Mouse (Mus musculus): Measurements from ENCODE around the gene Nudc.
A peak's percentile ranks its signal among the peaks of the same experiment; 100 is the strongest.

Nudc gene

DNA sequence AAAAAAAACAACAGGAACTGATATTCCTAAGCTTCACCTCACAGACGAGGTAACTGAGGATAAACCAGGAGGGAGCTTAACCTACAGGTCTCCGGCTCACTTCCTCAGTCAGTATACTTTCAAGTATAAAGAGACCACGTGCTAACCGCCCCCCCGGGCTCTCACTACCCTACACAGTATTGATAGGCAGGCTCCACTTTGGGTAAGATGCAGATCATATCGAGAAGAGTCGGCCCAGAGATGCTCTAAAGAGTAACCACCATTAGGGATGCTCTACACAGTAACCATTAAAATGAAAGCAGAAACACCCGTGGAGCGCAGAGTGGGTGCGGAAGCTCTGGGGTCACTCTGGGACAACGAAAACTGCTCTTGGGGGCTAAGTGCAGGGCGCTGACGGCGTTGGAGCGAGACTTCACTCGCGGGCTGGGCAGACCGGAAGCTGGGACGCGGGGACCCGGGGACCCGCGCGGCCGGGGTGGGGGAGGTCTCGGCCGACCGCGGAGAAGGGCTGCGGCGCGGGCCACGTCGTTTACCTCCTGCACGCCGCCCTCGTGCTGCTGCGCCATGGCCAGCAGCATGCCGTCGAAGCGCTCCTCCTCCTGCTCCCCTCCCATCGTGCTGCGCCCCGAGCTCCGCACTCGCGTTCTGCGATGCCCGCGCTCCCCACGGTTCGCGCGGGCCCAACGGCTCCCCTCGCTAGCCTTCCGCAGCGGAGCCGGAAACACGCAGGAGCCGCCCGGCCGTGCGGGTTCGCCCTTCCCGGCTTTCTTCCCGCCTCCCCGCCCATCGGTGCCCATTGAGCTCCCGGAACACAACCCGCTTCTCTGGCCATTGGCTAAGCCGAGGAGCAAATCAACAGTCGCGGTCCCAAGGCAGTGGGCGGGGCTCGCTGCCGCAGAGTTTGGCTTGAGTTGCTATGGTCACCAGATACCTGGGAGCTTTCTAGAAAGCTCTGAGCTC is at the start of gene Nudc:
TSS of gene Nudc (minus strand) at position 725 of the 960 bp plus-strand sequence.
- peak; percentile 96 for DNase-seq (ENCODE audit: low spot score)

DNA sequence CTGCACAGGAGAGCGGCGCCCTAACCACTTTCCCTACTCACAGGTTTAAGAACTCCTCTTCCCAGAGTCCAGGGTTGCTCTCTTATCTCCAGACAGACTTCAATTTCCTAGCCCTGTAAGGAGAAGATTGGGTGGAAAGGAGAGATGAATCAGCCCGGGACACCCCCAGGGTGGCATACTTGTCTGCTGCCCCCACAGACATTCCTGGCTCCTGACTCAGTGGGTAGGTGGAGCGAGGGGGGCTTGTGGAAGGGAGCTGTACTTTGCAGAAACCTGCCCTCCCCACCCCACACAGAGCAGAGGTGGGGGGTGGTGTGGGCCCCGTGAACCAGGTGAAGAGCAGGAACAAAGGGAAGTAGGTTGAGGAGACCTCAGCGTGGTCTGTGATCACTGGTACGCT is 49.7 kb upstream of the Nudc start:
- no peak for DNase-seq (ENCODE audit: low spot score)

DNA sequence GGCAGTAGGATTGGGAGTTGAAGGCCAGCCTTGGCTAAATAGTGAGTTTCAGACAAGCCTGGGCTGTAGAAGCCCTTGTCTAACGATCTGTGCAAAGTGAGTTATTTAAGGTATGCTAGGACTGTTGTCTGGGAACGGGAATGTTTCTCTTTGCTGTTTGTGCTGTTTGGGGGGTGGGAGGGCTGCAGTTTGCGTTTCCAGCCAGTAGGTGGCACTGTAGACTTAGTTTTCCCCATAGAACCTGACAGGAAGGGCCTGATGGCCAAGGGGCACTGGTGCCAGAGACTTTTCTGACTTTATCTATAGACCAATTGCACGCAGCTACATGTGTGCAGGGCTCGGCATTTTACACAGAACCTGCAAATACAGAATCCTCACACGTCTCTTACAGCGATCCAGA is 46.8 kb upstream of the Nudc start:
- peak; percentile 83 for DNase-seq (ENCODE audit: low spot score)

DNA sequence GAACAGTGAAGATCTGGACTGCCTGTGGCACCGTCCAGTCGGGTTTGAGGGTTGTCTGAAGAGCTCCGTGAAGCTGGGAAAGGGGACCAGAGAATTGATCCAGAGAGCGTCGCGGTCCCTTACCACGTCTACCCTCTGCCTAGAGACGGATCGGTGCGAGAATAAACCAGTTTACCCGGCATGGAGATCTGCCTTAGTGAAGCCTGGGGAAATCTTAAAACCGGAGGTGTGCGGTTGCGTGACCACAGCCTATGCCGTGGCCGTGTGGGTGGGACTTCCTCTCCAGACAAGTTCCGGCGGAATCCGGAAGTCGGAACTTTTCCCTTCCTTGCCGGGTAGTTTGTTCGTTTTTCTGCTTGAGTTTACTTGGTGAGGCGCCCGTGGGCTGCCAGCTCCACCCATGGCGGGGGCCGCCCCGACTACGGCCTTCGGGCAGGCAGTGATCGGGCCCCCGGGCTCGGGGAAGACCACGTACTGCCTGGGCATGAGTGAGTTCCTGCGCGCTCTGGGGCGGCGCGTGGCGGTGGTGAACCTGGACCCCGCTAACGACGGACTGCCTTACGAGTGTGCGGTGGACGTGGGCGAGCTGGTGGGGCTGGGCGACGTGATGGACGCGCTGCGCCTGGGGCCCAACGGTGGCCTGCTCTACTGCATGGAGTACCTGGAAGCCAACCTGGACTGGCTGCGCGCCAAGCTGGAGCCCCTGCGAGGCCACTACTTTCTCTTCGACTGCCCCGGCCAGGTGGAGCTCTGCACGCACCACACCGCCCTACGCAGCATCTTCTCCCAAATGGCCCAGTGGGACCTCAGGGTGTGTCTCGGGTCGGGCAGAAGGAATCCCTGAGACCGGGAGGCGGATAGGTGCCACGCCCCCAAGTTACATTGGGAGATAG is 38.5 kb upstream of the Nudc start, which contains the start of gene Gpn2:
TSS of gene Gpn2 (plus strand) at position 304 of the 893 bp plus-strand sequence.
- DNase-seq (ENCODE audit: low spot score), result peak; percentile 80

DNA sequence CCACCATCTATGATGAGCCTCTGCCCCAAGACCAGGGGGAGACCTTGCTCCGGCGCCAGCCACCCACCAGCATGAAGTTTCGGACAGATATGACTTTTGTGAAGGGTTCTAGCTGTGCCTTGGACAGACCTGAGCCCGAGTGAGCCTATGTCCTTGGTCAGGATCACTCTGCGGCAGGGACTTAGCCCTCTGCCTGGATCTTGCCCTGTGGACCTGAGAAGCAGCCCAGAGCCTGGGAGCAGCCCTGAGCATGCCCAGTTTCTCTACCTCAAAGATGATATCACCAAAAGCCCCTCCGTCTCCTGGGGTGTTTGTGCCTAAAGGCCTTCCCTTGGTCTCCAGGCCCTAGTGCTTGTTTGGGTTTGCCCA is 37.9 kb upstream of the Nudc start:
- no peak for DNase-seq (ENCODE audit: low spot score)

DNA sequence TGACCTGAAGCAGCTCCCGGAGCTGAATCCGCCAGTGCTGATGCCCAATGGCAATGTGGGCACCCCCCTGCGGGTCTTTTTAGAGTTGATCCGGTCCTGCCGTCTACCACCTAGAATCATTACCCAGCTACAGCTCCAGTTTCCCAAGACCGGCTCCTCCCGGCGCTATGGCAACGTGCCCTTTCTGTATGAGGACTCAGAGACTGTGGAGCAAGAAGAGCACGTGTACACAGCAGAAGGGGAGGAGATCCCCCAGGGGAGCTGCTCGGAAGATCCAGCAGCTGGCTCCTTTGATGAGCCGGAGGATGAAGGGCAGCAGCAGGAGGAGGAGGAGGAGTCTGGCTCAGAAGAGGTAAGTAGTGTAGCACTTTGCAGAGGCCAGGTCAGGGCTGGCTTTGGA is 32.2 kb upstream of the Nudc start:
- no peak for DNase-seq (ENCODE audit: low spot score)

DNA sequence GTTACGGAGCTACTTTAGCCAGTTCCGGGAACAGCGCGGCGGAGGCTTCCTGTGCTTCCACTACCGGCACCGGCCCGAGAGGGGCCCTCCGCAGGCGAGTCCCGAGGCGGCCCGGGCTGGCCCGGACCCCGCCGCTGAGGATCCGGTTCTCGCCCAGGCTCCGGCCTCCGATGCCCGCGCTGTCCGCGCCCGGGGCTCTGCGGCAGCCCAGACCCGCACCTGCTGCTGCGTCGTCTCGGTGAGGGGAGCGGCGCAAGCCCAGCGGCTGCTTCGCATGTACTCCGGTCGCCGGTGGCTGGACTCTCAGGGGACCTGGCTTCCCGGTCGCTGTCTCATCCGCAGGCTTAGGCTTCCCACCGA is 29.0 kb upstream of the Nudc start:
- DNase-seq (ENCODE audit: low spot score), result no peak

DNA sequence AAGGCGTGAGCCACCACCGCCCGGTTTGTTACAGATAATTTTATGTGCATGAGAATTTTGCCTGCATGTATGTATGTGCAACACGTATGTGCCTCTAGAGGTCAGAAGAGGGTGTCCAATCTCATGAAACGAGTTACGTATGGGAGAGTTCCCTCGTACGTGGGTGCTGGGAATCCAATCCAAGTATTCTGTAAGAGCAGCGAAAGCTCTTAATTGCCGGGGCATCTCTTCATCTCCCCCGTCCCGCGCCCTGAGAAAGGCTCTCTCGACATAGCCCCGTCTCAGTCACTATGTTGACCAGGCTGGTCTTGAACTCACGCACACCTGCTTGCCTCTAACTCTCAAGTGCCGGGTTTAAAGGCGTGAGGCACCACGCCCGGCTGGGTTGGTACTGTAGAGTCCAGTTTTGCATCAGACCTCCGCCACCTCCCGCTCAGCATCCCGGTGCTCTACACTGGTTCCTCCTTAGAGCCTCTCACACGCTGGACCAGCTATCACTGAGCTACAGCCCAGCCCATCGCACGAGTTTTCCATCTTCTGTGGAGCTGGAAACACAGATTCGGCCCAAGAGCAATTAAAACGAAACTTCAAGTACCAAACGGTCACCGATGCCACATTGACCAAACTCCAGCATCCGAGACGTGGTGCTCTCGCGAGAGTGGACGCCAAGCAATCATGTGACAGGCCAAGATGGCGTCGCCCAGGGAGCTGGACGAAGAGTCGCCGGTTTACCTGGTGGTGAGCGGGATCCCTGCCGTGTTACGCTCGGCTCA is 28.5 kb upstream of the Nudc start, which contains the start of gene Gpatch3:
TSS of gene Gpatch3 (plus strand) at position 676 of the 773 bp plus-strand sequence.
- peak; percentile 89 for DNase-seq (ENCODE audit: low spot score)

DNA sequence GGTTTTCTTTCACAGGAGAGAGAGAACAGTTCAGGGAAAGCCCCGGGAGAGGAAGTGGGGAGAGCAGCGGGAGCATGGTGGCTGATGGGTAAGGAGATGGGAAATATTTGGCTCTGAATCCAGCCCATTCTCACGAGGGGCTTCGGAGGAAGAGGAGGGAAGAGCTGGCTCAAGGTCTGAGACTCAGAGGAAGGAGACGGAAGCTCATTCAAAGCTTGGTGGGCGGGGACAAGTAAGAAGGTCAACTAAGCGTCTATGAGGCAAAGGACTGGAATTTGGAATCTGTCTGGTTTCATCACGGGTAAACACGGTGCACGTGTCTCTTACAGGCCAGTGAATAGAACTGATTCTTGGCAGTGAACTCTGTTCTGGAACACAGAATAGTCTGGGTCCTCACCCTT is 24.3 kb upstream of the Nudc start:
- peak; percentile 85 for DNase-seq (ENCODE audit: low spot score)

DNA sequence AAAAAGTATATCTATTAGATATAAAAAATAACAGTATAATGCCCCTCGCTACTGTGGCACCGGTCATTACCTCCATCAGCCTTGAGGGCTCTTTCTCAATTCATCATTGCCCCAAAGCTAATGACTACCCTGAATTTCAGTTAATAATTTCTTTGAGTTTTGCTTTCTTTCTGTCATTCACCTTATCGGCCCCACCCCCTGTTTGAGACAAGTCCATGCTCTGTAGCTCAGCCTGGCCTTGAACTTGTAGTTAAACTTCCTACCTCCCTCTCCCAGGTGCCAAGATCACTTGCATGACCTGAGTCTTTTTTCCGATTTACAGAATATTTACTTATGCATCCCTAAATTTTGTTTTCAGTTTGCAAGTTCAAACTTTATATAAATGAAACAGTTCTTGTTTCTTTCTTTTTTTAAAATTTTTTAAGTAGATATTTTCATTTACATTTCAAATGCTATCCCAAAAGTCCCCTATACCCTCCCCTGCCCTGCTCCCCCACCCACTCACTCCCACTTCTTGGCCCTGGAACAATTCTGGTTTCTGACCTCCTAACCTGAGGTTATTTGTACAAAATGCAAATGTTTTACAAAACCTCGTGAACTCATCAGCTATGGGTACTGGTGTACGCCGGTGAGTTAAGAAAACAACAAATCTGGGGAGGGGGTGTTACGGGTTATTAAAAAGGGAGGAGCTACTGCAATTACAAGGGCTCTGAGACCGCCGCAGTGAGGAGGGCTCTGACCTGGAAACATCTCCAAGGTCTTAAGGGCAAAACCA is 23.7 kb upstream of the Nudc start:
- peak; percentile 39 for DNase-seq (ENCODE audit: low spot score)

DNA sequence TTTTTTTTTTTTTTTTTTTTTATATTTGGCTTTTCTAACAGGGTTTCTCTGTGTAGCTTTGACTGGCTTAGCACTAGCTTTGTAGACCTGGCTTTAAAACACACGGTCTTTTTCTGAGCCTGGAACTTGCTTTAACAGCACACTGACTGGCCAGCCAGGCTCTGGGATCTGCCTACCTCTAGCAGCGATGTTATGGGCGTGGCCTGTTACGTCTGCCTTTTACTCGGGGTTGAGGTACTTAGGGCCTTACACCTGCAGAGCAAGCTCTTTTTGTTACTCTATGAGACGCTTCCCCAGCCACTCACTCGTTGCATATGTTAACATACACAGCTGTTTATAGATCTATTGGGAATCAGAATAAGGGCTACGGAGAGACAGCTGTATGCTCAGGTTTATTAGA is 21.5 kb upstream of the Nudc start:
- no peak for DNase-seq (ENCODE audit: low spot score)

DNA sequence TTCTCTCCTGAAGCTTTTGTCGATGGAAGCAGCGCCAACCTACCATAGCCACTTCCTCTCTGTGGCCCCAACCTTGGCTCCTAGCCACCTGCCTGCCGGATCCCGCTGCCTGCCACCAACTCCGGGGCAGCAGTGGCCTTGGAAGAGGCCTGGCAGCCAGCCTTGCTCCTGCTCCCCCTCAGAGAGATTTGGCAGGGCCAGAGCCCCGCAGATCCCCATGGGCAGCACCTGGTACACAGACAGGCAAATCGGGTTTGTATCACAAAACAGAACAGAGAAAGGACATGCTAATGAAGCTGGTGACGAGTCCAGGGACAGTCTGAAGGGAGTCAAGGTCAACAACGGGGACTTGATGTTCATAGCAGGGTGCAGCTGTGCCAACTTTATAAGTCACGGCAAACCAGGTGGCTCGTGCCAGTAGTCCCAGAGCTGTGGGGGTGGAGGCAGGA is 17.4 kb upstream of the Nudc start:
- DNase-seq (ENCODE audit: low spot score), result no peak

DNA sequence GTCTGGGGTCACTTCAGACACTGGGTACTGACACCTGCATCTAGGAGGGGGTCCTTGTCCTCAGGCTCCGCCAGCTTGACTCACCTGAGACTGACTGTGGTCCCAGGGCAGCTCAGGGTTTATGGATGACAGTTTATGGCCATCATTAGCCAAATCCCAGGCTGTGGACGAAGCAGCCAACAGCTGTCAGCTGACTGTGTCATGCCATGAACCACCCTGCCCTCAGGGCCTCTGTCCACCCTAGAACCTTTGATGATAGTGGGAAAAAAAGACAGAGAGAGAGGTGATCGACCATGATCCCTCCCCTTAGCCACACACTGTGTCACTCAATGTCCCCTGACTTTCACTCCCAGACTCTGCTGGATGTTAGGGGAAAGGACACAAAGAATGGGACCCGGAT is 15.8 kb upstream of the Nudc start:
- DNase-seq (ENCODE audit: low spot score), result no peak

DNA sequence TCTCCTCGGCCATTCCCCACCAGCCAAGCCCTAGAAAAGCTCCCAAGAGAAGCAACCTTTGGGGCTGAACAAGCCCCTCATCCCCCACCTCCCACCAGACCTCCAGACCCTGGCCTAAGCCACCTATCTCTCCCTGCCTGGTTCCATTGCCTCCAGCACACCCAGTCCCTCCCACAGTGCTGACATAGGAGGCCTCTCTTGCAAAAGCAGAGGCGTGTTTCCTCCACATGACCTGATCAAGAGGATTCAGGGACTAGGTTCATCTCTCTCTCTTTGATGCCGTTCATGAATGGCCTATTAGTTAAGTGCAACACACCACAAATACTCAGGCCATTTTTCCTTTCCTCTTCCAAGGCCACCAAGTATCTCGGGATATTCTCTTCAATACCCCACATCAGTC is 14.1 kb upstream of the Nudc start:
- no peak for DNase-seq (ENCODE audit: low spot score)

DNA sequence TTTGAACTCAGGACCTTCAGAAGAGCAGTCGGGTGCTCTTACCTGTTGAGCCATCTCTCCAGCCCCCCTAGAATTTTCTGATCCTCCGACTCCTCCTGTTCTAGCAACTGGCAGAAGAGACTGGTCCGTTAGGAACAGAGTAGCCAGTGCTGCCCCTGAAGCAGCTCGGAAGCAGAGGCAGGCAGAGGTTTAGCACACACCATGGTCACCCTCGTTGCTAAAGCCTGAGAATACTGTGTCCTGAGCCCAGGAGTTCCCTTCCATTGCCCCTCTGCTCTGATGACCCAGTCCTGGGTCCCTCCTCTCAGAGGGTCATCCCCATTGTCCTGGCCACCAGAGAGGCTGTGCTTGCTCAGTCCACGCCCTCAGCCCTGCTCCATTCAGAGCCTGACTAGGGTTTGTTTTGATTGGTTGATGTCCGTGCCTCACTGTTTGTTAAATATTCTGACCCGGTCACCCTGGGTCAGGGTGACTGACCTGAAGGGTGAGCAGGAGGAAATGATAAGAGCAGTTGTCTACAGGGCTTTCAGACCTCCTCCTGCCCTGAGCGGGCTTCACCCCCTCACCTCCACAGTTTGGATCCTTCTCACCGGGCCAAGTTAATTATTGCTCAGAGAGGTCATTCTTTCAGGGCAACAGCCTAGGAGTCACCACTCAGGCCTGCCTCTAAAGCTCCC is 11.4 kb upstream of the Nudc start:
- peak; percentile 89 for DNase-seq (ENCODE audit: low spot score)

DNA sequence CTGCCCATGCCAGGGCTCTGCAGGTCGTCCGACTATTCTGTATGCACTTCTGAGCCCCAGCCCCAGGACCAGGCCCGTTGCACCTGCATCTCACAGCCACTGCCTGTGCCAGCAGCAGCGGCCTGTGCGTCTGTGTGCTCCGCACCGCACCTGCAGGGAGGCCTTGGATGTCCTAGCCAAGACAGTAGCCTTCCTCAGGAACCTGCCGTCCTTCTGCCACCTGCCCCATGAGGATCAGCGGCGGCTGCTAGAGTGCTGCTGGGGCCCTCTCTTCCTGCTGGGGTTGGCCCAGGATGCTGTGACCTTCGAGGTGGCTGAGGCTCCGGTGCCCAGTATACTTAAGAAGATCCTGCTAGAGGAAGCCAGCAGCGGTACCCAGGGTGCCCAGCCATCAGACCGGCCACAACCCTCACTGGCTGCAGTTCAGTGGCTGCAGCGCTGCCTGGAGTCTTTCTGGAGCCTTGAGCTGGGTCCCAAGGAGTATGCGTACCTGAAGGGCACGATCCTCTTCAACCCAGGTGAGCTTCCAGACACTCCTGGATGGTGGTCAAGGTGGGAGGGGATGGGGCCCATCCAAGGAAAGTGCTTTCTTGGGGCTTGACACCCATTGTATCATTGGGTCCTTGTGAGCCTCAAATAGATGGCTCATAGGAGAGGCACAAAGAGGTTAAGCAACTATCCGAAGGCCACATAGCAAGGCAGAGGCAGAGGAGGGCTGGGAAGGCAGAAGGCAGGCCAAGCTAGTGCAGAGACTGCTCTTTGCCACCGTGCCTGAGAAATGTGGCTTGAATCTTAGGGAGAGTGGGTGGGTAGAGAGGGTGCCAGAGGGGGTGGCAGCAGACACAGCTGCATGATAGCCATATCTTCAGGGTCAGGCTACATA is 7.9 kb upstream of the Nudc start:
- DNase-seq (ENCODE audit: low spot score), result no peak

DNA sequence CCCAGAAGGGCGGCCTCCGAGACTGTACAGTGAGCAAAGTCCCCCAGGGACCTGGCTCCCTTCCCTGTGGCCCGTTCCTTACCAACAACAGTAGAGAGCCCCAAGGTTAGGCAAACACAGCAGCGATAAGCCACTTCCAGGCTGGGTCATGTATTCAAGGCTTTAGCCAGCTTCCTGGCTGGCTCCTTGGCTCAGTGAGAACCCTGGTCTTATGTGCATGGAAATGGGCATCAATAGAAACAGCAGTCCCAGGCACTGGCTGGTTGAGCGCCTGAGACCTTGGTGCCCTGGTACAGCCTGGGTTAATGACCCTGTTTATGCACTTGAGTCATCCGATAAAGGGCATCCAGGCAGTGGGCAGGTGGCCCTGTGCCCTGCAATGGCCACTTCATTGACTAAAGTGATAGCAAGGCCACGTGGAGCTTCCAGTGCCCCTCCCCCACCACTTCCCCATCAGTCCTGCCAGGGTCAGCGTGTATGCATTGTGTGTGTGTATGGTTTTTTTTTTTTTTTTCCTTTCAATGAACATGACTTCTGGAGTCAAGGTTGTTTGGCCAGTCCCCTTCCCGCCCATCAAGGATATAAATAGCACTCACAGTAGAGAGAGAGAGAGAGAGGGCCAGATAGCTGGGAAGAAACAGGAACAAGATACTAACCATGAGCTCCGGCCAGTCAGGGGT is 7.1 kb upstream of the Nudc start, which contains the start of gene Nr0b2:
TSS of gene Nr0b2 (plus strand) at position 609 of the 680 bp plus-strand sequence.
- peak; percentile 52 for DNase-seq (ENCODE audit: low spot score)

DNA sequence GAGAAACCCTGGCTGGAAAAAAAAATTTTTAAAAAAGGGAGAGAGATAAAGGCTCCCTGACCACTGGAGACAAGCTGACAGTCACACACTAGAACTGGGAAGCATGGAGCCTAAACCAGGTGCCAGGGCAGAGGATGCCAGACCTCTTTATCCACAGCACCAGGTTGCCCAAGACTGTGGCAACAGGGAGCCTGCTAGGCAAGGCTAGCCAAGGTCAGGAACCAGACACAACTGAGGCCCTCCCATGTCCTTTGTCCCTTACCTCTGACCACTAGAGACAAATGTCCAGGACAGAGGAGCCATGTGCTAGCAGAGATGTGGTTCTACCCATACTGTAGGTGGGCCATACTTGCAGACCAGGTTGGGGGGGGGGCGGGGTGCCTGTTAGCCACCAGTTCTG is 6.2 kb upstream of the Nudc start:
- DNase-seq (ENCODE audit: low spot score), result no peak

DNA sequence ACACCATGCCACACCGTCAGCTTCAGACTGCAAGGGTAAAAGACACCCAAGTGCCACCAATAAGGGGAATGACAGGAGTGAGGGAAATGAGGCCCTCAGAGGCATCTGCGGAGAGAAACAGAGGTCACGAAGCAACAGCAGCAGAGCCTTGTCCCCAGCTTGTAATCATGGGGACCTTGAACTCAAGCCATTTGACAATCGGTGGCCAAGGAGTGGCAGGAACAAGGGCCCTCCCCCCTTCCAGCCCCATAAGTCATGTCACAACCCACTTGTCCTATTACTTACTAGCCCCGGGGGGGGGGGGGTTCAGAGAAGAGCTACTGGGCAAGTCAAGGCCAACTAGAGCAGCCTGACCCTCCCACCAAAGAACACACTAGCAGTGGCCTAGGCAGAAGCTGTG is 9.1 kb downstream of the Nudc start:
- no peak for DNase-seq (ENCODE audit: low spot score)

All from yolk sac, embryonic 10.5 days (tissue).